Mouse (Mus musculus): Measurements from ENCODE around the gene Gnl2.

- TF ChIP-seq CHD2 (IDR thresholded peaks at IDR 0.05; ENCODE audit: low read depth, low read length) (no peak), ZC3H11A (IDR thresholded peaks at IDR 0.05; ENCODE audit: borderline replicate concordance, low read depth, low read length) (no peak), ZNF384 (IDR thresholded peaks at IDR 0.05; ENCODE audit: low read depth, low read length) (no peak)
Measured at GRCm38 (mm10) chr4:125008712-125009111, 7.7 kb upstream of the Gnl2 start.
